Mouse (Mus musculus) midbrain, postnatal 0 days (tissue): ENCODE measurements around the gene Blm. TPM values are rescaled to one million over a fixed set of nuclear protein-coding genes. Genes with fewer than 3 reads are reported as not detected.

Source experiments
- ATAC-seq: fragments of 200-750 bp; cut with Nextera tagmentation; 2 replicates; pipeline ENCODE4 v1.8.0; 2017; ENCODE audit warnings: moderate number of reproducible peaks, mild to moderate bottlenecking, moderate TSS enrichment, moderate library complexity; ENCODE audit not compliant: low FRiP score
- DNase-seq: peaks from one replicate; pipeline ENCODE4 v3.0.0-alpha.2; 2015; ENCODE audit warnings: low spot score
- H3K27ac ChIP-seq: fragments of 300-500 bp; sonication (generic); 2 replicates; pipeline ENCODE4 v1.5.1; 2014; ENCODE audit warnings: low read depth, mild to moderate bottlenecking, low read length, mixed read lengths
- H3K27me3 ChIP-seq: fragments of 300-500 bp; sonication (generic); 2 replicates; pipeline ENCODE4 v1.6.1; 2014; ENCODE audit warnings: low read length, control low read depth, mixed read lengths; ENCODE audit not compliant: insufficient read depth
- H3K36me3 ChIP-seq: fragments of 300-500 bp; sonication (generic); 2 replicates; pipeline ENCODE4 v1.6.1; 2014; ENCODE audit warnings: low read length, control low read depth, mixed read lengths; ENCODE audit not compliant: insufficient read depth
- H3K4me1 ChIP-seq: fragments of 300-500 bp; sonication (generic); 2 replicates; pipeline ENCODE4 v1.6.1; 2014; ENCODE audit warnings: mild to moderate bottlenecking, control low read depth, antibody characterized with exemption, low read length, mixed read lengths; ENCODE audit not compliant: insufficient read depth
- H3K4me2 ChIP-seq: fragments of 300-500 bp; sonication (generic); 2 replicates; pipeline ENCODE4 v1.6.1; 2014; ENCODE audit warnings: low read depth, mild to moderate bottlenecking, low read length, mixed read lengths; ENCODE audit not compliant: poor library complexity, severe bottlenecking
- H3K4me3 ChIP-seq: fragments of 300-500 bp; sonication (generic); 2 replicates; pipeline ENCODE4 v1.5.1; 2014; ENCODE audit warnings: low read depth, mild to moderate bottlenecking, low read length, moderate library complexity
- H3K9ac ChIP-seq: fragments of 300-500 bp; sonication (generic); replicated peaks from 2 replicates; pipeline ENCODE4 v1.6.1; 2014; ENCODE audit warnings: mild to moderate bottlenecking, low read length, moderate library complexity, mixed read lengths; ENCODE audit not compliant: poor library complexity, severe bottlenecking
- H3K9me3 ChIP-seq: fragments of 300-500 bp; sonication (generic); 2 replicates; pipeline ENCODE4 v1.6.1; 2016; ENCODE audit warnings: low read length, control low read depth
- CTCF ChIP-seq: IDR thresholded peaks from 2 replicates; pipeline ENCODE4 v1.5.1; 2016; ENCODE audit warnings: antibody characterized with exemption, mild to moderate bottlenecking
- WGBS: fragments of 180-500 bp; shearing (Covaris S2); extraction: QIAGEN DNeasy Blood & Tissue Kit; methylation state at CpG from one replicate; pipeline ENCODE4 v1.1.7; 2014; 5-methylcytosine and 5-hydroxymethylcytosine counted together
- polyA plus RNA-seq: library from polyadenylated mRNA; unstranded; fragments of >200 nt; fragmentation: Nextera tagmentation; extraction: Ambion mirVana; gene quantifications from 2 replicates; pipeline ENCODE4 v1.2.1, GENCODE M21; 2015
- total RNA-seq: library from RNA; depleted of rRNA; stranded (reverse); fragments of >200 nt; gene quantifications from 2 replicates; pipeline ENCODE4 v1.2.3, GENCODE M21; 2014

Gene Blm
- total and polyA plus RNA-seq, 2 experiments from 2014 or later, result 5.0 to 8.4 TPM

GRCm38 (mm10) chr7:80419278-80419677 is 115.6 kb downstream of the Blm start:
- H3K9me3 ChIP-seq, result no peaks in the 10 kb centered on the region
- no peak overlapping the region for H3K9ac ChIP-seq
- no peak overlapping the region for H3K4me2 ChIP-seq
- DNase-seq (no peak), ATAC-seq (no peak)
- 63% methylated on average over 3 of the region's 3 CpGs for WGBS
- H3K27me3 ChIP-seq, result no peaks in the 10 kb centered on the region
- H3K4me1 ChIP-seq, result no peaks in the 10 kb centered on the region
- H3K27ac ChIP-seq, result no peak overlapping the region
- no peak overlapping the region for H3K4me3 ChIP-seq
- H3K36me3 ChIP-seq, result no peaks in the 10 kb centered on the region
- no peak for TF ChIP-seq CTCF

GRCm38 (mm10) chr7:80418036-80418435 is 116.9 kb downstream of the Blm start:
- no peaks in the 10 kb centered on the region for H3K9me3 ChIP-seq
- no peak for DNase-seq
- ATAC-seq, result no peak
- no peak overlapping the region for H3K27ac ChIP-seq
- H3K36me3 ChIP-seq, result no peaks in the 10 kb centered on the region
- no peaks in the 10 kb centered on the region for H3K4me1 ChIP-seq
- no peak overlapping the region for H3K9ac ChIP-seq
- 78% methylated on average over 3 of the region's 3 CpGs for WGBS
- H3K4me3 ChIP-seq, result no peak overlapping the region
- no peak for TF ChIP-seq CTCF
- H3K4me2 ChIP-seq, result no peak overlapping the region
- no peaks in the 10 kb centered on the region for H3K27me3 ChIP-seq

GRCm38 (mm10) chr7:80417601-80418000 is 117.3 kb downstream of the Blm start:
- DNase-seq (no peak), ATAC-seq (no peak)
- no peak for TF ChIP-seq CTCF
- Histone ChIP-seq H3K27me3 (no peaks in the 10 kb centered on the region), H3K4me1 (no peaks in the 10 kb centered on the region), H3K36me3 (no peaks in the 10 kb centered on the region), H3K4me3 (no peak overlapping the region), H3K27ac (no peak overlapping the region), H3K4me2 (no peak overlapping the region), H3K9me3 (no peaks in the 10 kb centered on the region), H3K9ac (no peak overlapping the region)

GRCm38 (mm10) chr7:80416969-80417368 is 118.0 kb downstream of the Blm start:
- WGBS, result 89% methylated on average over 7 of the region's 7 CpGs
- no peaks in the 10 kb centered on the region for H3K4me1 ChIP-seq
- ATAC-seq (no peak), DNase-seq (no peak)
- no peak for TF ChIP-seq CTCF
- no peaks in the 10 kb centered on the region for H3K9me3 ChIP-seq
- no peak overlapping the region for H3K4me2 ChIP-seq
- no peak overlapping the region for H3K27ac ChIP-seq
- no peak overlapping the region for H3K9ac ChIP-seq
- H3K27me3 ChIP-seq, result no peaks in the 10 kb centered on the region
- no peaks in the 10 kb centered on the region for H3K36me3 ChIP-seq
- no peak overlapping the region for H3K4me3 ChIP-seq

- Histone ChIP-seq H3K4me3 (no peak overlapping the region), H3K9ac (no peak overlapping the region), H3K27ac (no peak overlapping the region), H3K4me1 (no peaks in the 10 kb centered on the region), H3K36me3 (no peaks in the 10 kb centered on the region), H3K27me3 (no peaks in the 10 kb centered on the region), H3K9me3 (no peaks in the 10 kb centered on the region), H3K4me2 (no peak overlapping the region)
- no peak for ATAC-seq
- no peak for TF ChIP-seq CTCF
- WGBS, result 85% methylated on average over 7 of the region's 7 CpGs
- no peak for DNase-seq
Measured at GRCm38 (mm10) chr7:80414303-80414855, 120.5 kb downstream of the Blm start.

GRCm38 (mm10) chr7:80413512-80414302 is 121.2 kb downstream of the Blm start:
- 74% methylated on average over 9 of the region's 9 CpGs for WGBS
- no peak overlapping the region for H3K4me3 ChIP-seq

More at GRCm38 (mm10) chr7:80413512-80414302, 121.2 kb downstream of the Blm start:
- no peaks in the 10 kb centered on the region for H3K4me1 ChIP-seq
- no peak for TF ChIP-seq CTCF
- DNase-seq (peak; percentile 39), ATAC-seq (no peak)
- H3K4me2 ChIP-seq, result no peak overlapping the region
- H3K9ac ChIP-seq, result no peak overlapping the region
- H3K36me3 ChIP-seq, result no peaks in the 10 kb centered on the region
- no peaks in the 10 kb centered on the region for H3K9me3 ChIP-seq
- no peak overlapping the region for H3K27ac ChIP-seq
- no peaks in the 10 kb centered on the region for H3K27me3 ChIP-seq
